Mouse (Mus musculus): ENCODE measurements around the gene Entpd6. TPM values are rescaled to one million over a fixed set of nuclear protein-coding genes. Genes with fewer than 3 reads are reported as not detected.

The Entpd6 gene
- polyA plus RNA-seq (2015; fragmentation: Nextera tagmentation; extraction: Ambion mirVana) = 71.5 and 71.8 TPM in 2 replicates

DNA sequence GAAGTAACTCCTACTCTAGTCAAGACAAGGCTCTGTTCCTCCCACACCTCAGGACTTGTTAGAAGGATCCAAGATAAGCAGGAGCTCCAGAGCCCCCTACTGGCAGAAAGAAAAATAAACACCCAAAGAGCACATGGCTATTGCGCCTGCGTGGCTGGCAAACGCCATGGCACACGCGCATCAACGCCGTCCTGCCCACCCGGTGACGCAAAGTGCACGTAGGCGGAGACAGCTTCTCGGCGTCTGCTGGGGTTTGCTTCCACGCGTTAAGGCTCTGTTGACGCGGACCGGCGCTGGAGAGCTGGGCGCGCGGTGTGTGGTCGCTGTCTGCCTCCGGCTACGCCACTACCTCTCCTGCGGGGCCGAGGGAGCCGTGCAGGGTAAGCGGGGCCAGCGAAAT is at the start of gene Entpd6:
Entpd6 (plus strand) TSS at position 189 of the 400 bp plus-strand sequence.
- ATAC-seq (replicated peaks) = peak; percentile 98
- H3K4me3 ChIP-seq = peak within 1 kb of the TSS; percentile 64
- peaks cover 12% of the 10 kb centered on the region for H3K4me1 ChIP-seq
- 0% methylated on average over 30 of the region's 30 CpGs for WGBS
- H3K9ac ChIP-seq = peak within 1 kb of the TSS; percentile 68
- H3K27ac ChIP-seq = peak within 1 kb of the TSS; percentile 80
- no peaks in the 10 kb centered on the region for H3K9me3 ChIP-seq
- no peaks in the 10 kb centered on the region for H3K27me3 ChIP-seq (replicated peaks)
- H3K36me3 ChIP-seq (replicated peaks) = 0 out of 2 replicates have a peak, but pooled peaks cover 2% of the 10 kb centered on the region
- H3K4me2 ChIP-seq = peak within 1 kb of the TSS; percentile 91

GRCm38 (mm10) chr2:150712167-150712674 is 36.6 kb upstream of the Entpd6 start:
- no peak overlapping the region for H3K4me2 ChIP-seq
- no peak overlapping the region for H3K4me3 ChIP-seq
- no peaks in the 10 kb centered on the region for H3K4me1 ChIP-seq
- H3K27me3 ChIP-seq (replicated peaks) = no peaks in the 10 kb centered on the region
- 86% methylated on average over 4 of the region's 4 CpGs for WGBS
- H3K36me3 ChIP-seq (replicated peaks) = no peaks in the 10 kb centered on the region
- no peak for ATAC-seq (replicated peaks)
- no peaks in the 10 kb centered on the region for H3K9me3 ChIP-seq
- no peak overlapping the region for H3K27ac ChIP-seq
- no peak overlapping the region for H3K9ac ChIP-seq

DNA sequence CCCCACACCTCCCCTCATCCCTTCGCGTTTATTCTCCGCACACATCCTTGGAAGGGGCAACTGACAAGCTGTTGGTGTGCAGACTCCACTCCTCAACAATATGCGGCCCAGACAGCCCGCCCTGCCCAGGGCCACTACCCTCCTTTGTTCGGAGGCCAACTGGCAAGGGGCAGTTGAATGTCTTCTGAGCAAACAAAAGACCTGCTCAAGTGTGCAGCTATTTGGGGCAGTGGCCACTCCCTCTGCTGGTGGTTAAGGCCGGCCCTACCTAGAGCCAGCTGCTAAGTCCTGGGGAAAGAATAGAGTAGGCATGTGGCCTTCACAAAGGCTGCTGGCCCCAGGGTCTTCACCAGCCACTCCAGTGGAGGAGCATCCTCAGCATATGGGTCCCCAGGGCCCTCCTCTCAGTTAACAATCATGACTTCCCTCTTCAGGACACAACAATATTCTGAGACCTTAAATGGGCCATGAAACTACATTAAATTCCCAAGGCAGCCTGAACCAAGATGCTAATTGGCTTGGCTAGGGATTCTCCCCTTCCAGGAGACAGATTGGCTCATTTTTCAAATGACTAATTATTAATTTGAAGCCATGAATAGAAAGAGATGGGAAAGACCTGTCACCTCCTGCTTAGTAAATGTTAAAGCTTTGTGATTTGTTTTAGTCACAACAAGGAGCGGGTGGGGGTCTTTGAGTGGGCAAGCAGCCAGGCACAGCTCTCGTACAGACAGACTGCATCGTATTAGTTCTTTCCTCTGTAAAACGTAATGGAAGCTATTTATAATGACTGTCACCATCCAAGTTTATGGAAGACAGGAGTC is 12.9 kb upstream of the Entpd6 start:
- no peaks in the 10 kb centered on the region for H3K9me3 ChIP-seq
- no peak overlapping the region for H3K27ac ChIP-seq
- WGBS = 22% methylated on average over 11 of the region's 11 CpGs
- H3K36me3 ChIP-seq (replicated peaks) = no peaks in the 10 kb centered on the region
- no peaks in the 10 kb centered on the region for H3K27me3 ChIP-seq (replicated peaks)
- peak; percentile 66 for ATAC-seq (replicated peaks)
- no peaks in the 10 kb centered on the region for H3K4me1 ChIP-seq
- H3K9ac ChIP-seq = no peak overlapping the region
- no peak overlapping the region for H3K4me3 ChIP-seq
- 0 out of 2 replicates have a peak overlapping the region, but pooled peaks have one; percentile 0 for H3K4me2 ChIP-seq

GRCm38 (mm10) chr2:150737881-150738280 is 11.0 kb upstream of the Entpd6 start:
- Histone ChIP-seq H3K36me3 (replicated peaks) (no peaks in the 10 kb centered on the region), H3K9me3 (no peaks in the 10 kb centered on the region), H3K4me1 (no peaks in the 10 kb centered on the region), H3K9ac (no peak overlapping the region), H3K4me2 (no peak overlapping the region), H3K4me3 (no peak overlapping the region), H3K27ac (no peak overlapping the region), H3K27me3 (replicated peaks) (no peaks in the 10 kb centered on the region)
- no peak for ATAC-seq (replicated peaks)
- 82% methylated on average over 9 of the region's 9 CpGs for WGBS

DNA sequence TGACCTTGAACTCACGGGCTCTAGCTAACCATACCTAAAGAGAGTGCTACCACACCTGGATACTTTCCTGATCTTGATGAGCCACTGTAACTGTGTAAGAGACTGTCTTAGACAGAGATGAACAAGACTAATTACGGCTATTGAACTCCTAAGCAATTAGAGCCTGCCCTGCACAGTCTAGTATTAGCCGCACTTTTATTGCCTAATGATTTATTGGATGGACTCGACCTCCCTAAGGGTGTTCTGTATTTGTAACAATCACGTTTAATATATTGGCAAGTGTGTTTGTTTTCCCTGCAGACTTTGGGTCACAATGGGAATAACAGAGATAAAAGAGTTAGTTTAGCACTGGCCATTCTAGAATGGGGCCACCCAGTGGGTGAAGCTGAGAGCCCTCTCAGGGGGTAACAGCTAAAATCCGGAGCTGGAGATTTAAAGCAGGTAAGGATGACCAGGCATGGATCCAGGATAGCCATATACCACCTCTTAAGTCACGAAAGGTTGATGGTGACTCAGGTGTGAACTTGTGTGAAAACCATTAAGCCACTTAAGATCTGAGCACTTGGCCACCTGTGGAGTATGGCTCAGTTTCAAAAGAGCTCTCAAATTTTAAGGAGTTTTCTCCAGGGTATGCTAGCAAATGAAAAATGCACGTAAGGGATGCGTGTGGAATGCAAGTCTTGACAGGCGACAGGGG is 8.5 kb upstream of the Entpd6 start:
- H3K4me2 ChIP-seq = no peak overlapping the region
- H3K9ac ChIP-seq = no peak overlapping the region
- H3K9me3 ChIP-seq = no peaks in the 10 kb centered on the region
- H3K27me3 ChIP-seq (replicated peaks) = no peaks in the 10 kb centered on the region
- no peak overlapping the region for H3K4me3 ChIP-seq
- no peaks in the 10 kb centered on the region for H3K36me3 ChIP-seq (replicated peaks)
- no peak overlapping the region for H3K27ac ChIP-seq
- no peaks in the 10 kb centered on the region for H3K4me1 ChIP-seq
- 73% methylated on average over 10 of the region's 10 CpGs for WGBS
- ATAC-seq (replicated peaks) = no peak

- ATAC-seq (replicated peaks) = peak; percentile 58; the same call in 1 of the 2 replicates
- Histone ChIP-seq H3K9me3 (no peaks in the 10 kb centered on the region), H3K27me3 (replicated peaks) (no peaks in the 10 kb centered on the region), H3K27ac (no peak overlapping the region), H3K36me3 (replicated peaks) (no peaks in the 10 kb centered on the region), H3K4me3 (no peak overlapping the region), H3K4me1 (no peaks in the 10 kb centered on the region), H3K9ac (no peak overlapping the region), H3K4me2 (no peak overlapping the region)
- 62% methylated on average over 4 of the region's 4 CpGs for whole genome bisulfite sequencing
Measured at GRCm38 (mm10) chr2:150741405-150741804, 7.4 kb upstream of the Entpd6 start.

DNA sequence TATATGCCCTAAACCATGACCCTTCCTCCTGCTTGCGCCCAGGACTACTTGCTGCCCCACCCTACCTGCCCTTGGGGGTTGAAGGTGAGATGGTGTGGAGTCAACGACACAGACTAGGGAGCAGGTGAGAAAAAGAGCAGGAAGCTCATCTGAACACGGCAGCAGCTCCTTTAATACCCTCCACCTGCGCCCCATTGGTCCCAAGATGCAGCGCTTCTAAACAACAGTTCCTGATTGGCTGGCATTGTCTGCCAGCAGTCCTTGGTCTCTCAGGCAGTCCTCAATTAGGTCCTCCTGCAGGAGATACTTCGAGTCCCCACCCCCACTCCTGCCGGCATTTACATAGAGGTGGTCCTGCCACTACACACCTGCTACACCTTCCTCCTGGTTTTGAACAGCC is 3.8 kb upstream of the Entpd6 start:
- Histone ChIP-seq H3K27me3 (replicated peaks) (no peaks in the 10 kb centered on the region), H3K4me2 (no peak overlapping the region), H3K4me3 (no peak overlapping the region), H3K4me1 (peaks cover 9% of the 10 kb centered on the region), H3K9ac (no peak overlapping the region), H3K27ac (no peak overlapping the region), H3K36me3 (replicated peaks) (no peaks in the 10 kb centered on the region), H3K9me3 (no peaks in the 10 kb centered on the region)
- ATAC-seq (replicated peaks) = no peak
- WGBS = 74% methylated on average over 7 of the region's 7 CpGs

DNA sequence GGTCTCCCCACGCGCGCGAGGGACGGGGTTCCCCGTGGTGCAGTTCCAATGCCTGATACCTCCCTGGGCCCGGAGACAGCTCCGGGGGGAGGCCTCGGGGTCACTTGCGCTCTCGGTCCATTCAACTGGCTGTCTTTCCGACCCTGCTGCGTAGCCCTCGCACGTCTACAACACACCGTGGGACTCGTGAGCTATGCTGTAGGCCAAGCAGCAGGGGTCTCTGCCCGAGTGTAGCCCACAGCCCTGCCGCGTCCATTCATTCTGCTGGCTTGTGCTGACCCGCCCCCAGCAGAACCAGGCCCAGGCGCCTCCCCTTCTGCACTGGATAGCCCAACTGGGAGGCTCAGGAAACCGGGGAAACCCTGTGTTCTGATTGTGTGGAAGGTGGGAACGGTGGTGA is 441 bp downstream of the Entpd6 start:
- H3K4me3 ChIP-seq = peak overlapping the region; percentile 64
- WGBS = under 1% methylated on average over 24 of the region's 24 CpGs
- no peaks in the 10 kb centered on the region for H3K27me3 ChIP-seq (replicated peaks)
- H3K36me3 ChIP-seq (replicated peaks) = 0 out of 2 replicates have a peak, but pooled peaks cover 3% of the 10 kb centered on the region
- H3K4me2 ChIP-seq = peak overlapping the region; percentile 91
- no peaks in the 10 kb centered on the region for H3K9me3 ChIP-seq
- peak overlapping the region; percentile 68 for H3K9ac ChIP-seq
- H3K27ac ChIP-seq = peak overlapping the region; percentile 80
- ATAC-seq (replicated peaks) = peak; percentile 90
- H3K4me1 ChIP-seq = peaks cover 12% of the 10 kb centered on the region

- 81% methylated on average over 13 of the region's 13 CpGs for WGBS
- Histone ChIP-seq H3K4me2 (peak overlapping the region; percentile 91), H3K9me3 (no peaks in the 10 kb centered on the region), H3K27ac (no peak overlapping the region), H3K9ac (peak overlapping the region; percentile 68; the same call in 1 of the 2 replicates), H3K4me1 (peaks cover 12% of the 10 kb centered on the region), H3K36me3 (replicated peaks) (0 out of 2 replicates have a peak, but pooled peaks cover 3% of the 10 kb centered on the region), H3K27me3 (replicated peaks) (no peaks in the 10 kb centered on the region), H3K4me3 (peak overlapping the region; percentile 64)
- ATAC-seq (replicated peaks) = no peak
Measured at GRCm38 (mm10) chr2:150750129-150750979, 1.5 kb downstream of the Entpd6 start.

DNA sequence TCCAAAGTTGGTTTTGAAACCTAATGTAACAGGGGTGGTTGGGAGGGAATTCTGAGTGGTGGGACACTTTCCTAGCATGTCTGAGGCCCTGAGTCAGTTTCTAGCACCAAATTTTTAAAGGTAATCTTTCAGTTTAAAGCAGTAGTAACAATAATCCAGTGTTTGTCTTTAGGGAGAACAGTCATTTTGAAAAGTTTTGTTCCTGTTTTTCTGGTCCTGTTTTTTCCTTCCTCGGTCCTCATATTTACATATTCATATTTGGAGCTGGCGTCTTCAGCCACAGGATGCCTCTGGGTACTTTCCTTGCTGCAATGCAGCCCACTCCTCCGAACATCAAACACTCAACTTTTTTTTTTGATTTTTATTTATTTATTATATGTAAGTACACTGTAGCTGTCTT is 6.2 kb downstream of the Entpd6 start:
- H3K27ac ChIP-seq = no peak overlapping the region
- no peaks in the 10 kb centered on the region for H3K9me3 ChIP-seq
- peaks cover 3% of the 10 kb centered on the region for H3K4me1 ChIP-seq
- H3K4me2 ChIP-seq = no peak overlapping the region
- peaks cover 23% of the 10 kb centered on the region; the same call in 1 of the 2 replicates for H3K36me3 ChIP-seq (replicated peaks)
- no peak for ATAC-seq (replicated peaks)
- no peak overlapping the region for H3K9ac ChIP-seq
- 90% methylated on average over 3 of the region's 3 CpGs for WGBS
- no peaks in the 10 kb centered on the region for H3K27me3 ChIP-seq (replicated peaks)
- no peak overlapping the region for H3K4me3 ChIP-seq

GRCm38 (mm10) chr2:150761476-150761875 is 12.6 kb downstream of the Entpd6 start:
- 82% methylated on average over 7 of the region's 7 CpGs for WGBS
- peaks cover 37% of the 10 kb centered on the region; the same call in 1 of the 2 replicates for H3K36me3 ChIP-seq (replicated peaks)
- no peak for ATAC-seq (replicated peaks)

More at GRCm38 (mm10) chr2:150761476-150761875, 12.6 kb downstream of the Entpd6 start:
- H3K4me2 ChIP-seq = no peak overlapping the region
- no peak overlapping the region for H3K4me3 ChIP-seq
- no peak overlapping the region for H3K9ac ChIP-seq
- H3K4me1 ChIP-seq = no peaks in the 10 kb centered on the region
- no peaks in the 10 kb centered on the region for H3K9me3 ChIP-seq
- H3K27ac ChIP-seq = no peak overlapping the region
- H3K27me3 ChIP-seq (replicated peaks) = no peaks in the 10 kb centered on the region

Data from midbrain, embryonic 15.5 days (tissue).